Mouse (Mus musculus) CH12.LX (cell line): ENCODE results near the gene Wdr24. TPM values are rescaled to one million over a fixed set of nuclear protein-coding genes. Genes with fewer than 3 reads are reported as not detected.

Experiments used
- DNase-seq: peaks from one replicate; pipeline ENCODE4 v3.0.0-alpha.2; 2013; ENCODE audit errors: extremely low read depth
- H3K27ac ChIP-seq: 2 replicates; pipeline ENCODE4 v1.5.1; 2012; ENCODE audit warnings: low read depth, mild to moderate bottlenecking, control low read depth, moderate library complexity; ENCODE audit not compliant: insufficient read depth
- H3K27me3 ChIP-seq: replicated peaks from 2 replicates; pipeline ENCODE3; 2012; ENCODE audit warnings: inconsistent platforms
- H3K36me3 ChIP-seq, 2 experiments: replicated peaks in 1 of 2; 2 replicates each; pipeline versions ENCODE3 to v1.6.1; 2012; ENCODE audit warnings: inconsistent platforms in 1 of 2, low read length in 1 of 2, mild to moderate bottlenecking in 1 of 2, mixed read lengths in 1 of 2, moderate library complexity in 1 of 2; ENCODE audit not compliant: control insufficient read depth in 1 of 2, insufficient read depth in 1 of 2
- H3K4me1 ChIP-seq, 2 experiments: 2 replicates each; pipeline ENCODE4 v1.6.1; 2012; ENCODE audit warnings: inconsistent platforms in 1 of 2, moderate library complexity in 1 of 2; ENCODE audit not compliant: insufficient read depth in 2 of 2, control insufficient read depth in 1 of 2
- H3K4me2 ChIP-seq: 2 replicates; pipeline ENCODE4 v1.6.1; 2012; ENCODE audit warnings: low read depth, mild to moderate bottlenecking, control low read depth; ENCODE audit not compliant: poor library complexity, insufficient read depth, severe bottlenecking
- H3K4me3 ChIP-seq, 3 experiments: fragments of 150-350 bp in 1 of 3; sonication (generic) in 1 of 3; replicated peaks in 1 of 3; 2 replicates each; pipeline versions ENCODE3 to v1.5.1; 2011 to 2012; ENCODE audit warnings: low read depth in 2 of 3, low read length in 2 of 3, mild to moderate bottlenecking in 2 of 3, moderate library complexity in 2 of 3, control low read depth in 1 of 3, improper control_type of control experiment in 1 of 3, inconsistent platforms in 1 of 3, mixed read lengths in 1 of 3; ENCODE audit not compliant: poor library complexity in 1 of 3
- H3K79me2 ChIP-seq: replicated peaks from 2 replicates; pipeline ENCODE4 v1.6.1; 2012; ENCODE audit warnings: mild to moderate bottlenecking, moderate library complexity; ENCODE audit not compliant: control insufficient read depth, poor library complexity, insufficient read depth, severe bottlenecking; ENCODE audit errors: extremely low read depth
- H3K9ac ChIP-seq: 2 replicates; pipeline ENCODE4 v1.6.1; 2012; ENCODE audit warnings: low read depth, mild to moderate bottlenecking, control low read depth, moderate library complexity; ENCODE audit not compliant: insufficient read depth
- H3K9me3 ChIP-seq: replicated peaks from 2 replicates; pipeline ENCODE3; 2012; ENCODE audit warnings: low read length, inconsistent platforms, mixed read lengths
- BHLHE40 ChIP-seq: IDR thresholded peaks from 2 replicates; pipeline ENCODE4 v1.6.1; 2011; ENCODE audit warnings: mild to moderate bottlenecking, low read depth, low read length, improper control_type of control experiment
- CHD1 ChIP-seq: IDR thresholded peaks from 2 replicates; pipeline ENCODE4 v1.6.1; 2012; ENCODE audit warnings: low read depth, low read length, improper control_type of control experiment, inconsistent platforms
- CHD2 ChIP-seq: IDR thresholded peaks from 2 replicates; pipeline ENCODE4 v1.6.1; 2011; ENCODE audit warnings: low read length, improper control_type of control experiment
- CTCF ChIP-seq, 2 experiments: IDR thresholded peaks in 1 of 2; conservative IDR thresholded peaks in 1 of 2; 2 replicates each; pipeline ENCODE4 v1.5.1; 2011 to 2012; ENCODE audit warnings: low read depth in 2 of 2, low read length in 2 of 2, improper control_type of control experiment in 1 of 2, inconsistent platforms in 1 of 2, mild to moderate bottlenecking in 1 of 2, moderate library complexity in 1 of 2
- ELF1 ChIP-seq: IDR thresholded peaks from 2 replicates; pipeline ENCODE4 v1.6.1; 2014; ENCODE audit warnings: low read depth, mild to moderate bottlenecking, inconsistent platforms, low read length, improper control_type of control experiment
- GABPA ChIP-seq: IDR thresholded peaks from 2 replicates; pipeline ENCODE4 v1.6.1; 2012; ENCODE audit warnings: low read depth, low read length, improper control_type of control experiment, inconsistent platforms; ENCODE audit not compliant: insufficient replicate concordance
- HCFC1 ChIP-seq: IDR thresholded peaks from 2 replicates; pipeline ENCODE4 v1.6.1; 2012; ENCODE audit warnings: low read depth, mild to moderate bottlenecking, inconsistent platforms, low read length, improper control_type of control experiment
- IRF4 ChIP-seq: IDR thresholded peaks from 2 replicates; pipeline ENCODE4 v1.6.1; 2014; ENCODE audit warnings: low read depth, mild to moderate bottlenecking, inconsistent platforms, low read length, improper control_type of control experiment
- JUN ChIP-seq: IDR thresholded peaks from 2 replicates; pipeline ENCODE4 v1.6.1; 2011; ENCODE audit warnings: low read depth, mild to moderate bottlenecking, low read length, improper control_type of control experiment, moderate library complexity; ENCODE audit not compliant: insufficient read depth
- KAT2A ChIP-seq: IDR thresholded peaks from 2 replicates; pipeline ENCODE4 v1.6.1; 2012; ENCODE audit warnings: low read length, improper control_type of control experiment, inconsistent platforms; ENCODE audit not compliant: insufficient replicate concordance
- MAX ChIP-seq: IDR thresholded peaks from 2 replicates; pipeline ENCODE4 v1.6.1; 2011; ENCODE audit warnings: low read length, improper control_type of control experiment
- MAZ ChIP-seq: IDR thresholded peaks from 2 replicates; pipeline ENCODE4 v1.6.1; 2012; ENCODE audit warnings: low read depth, mild to moderate bottlenecking, inconsistent platforms, low read length, improper control_type of control experiment, moderate library complexity
- MEF2A ChIP-seq: IDR thresholded peaks from 2 replicates; pipeline ENCODE4 v1.6.1; 2014; ENCODE audit warnings: low read depth, mild to moderate bottlenecking, inconsistent platforms, low read length, improper control_type of control experiment, borderline replicate concordance
- MXI1 ChIP-seq: IDR thresholded peaks from 2 replicates; pipeline ENCODE4 v1.6.1; 2011; ENCODE audit warnings: mild to moderate bottlenecking, low read depth, low read length, improper control_type of control experiment
- MYC ChIP-seq: IDR thresholded peaks from 2 replicates; pipeline ENCODE4 v1.6.1; 2011; ENCODE audit warnings: low read depth, mild to moderate bottlenecking, improper control_type of control experiment, low read length
- NELFE ChIP-seq: IDR thresholded peaks from 2 replicates; pipeline ENCODE4 v1.6.1; 2011; ENCODE audit warnings: low read depth, low read length, improper control_type of control experiment
- NRF1 ChIP-seq: IDR thresholded peaks from 2 replicates; pipeline ENCODE4 v1.6.1; 2014; ENCODE audit warnings: low read depth, mild to moderate bottlenecking, inconsistent platforms, low read length, improper control_type of control experiment, moderate library complexity
- POLR2A ChIP-seq: IDR thresholded peaks from 2 replicates; pipeline ENCODE4 v1.6.1; 2011; ENCODE audit warnings: low read depth, mild to moderate bottlenecking, improper control_type of control experiment, low read length
- POLR2AphosphoS2 ChIP-seq: IDR thresholded peaks from 2 replicates; pipeline ENCODE4 v1.6.1; 2011; ENCODE audit warnings: low read depth, low read length, improper control_type of control experiment
- RAD21 ChIP-seq: IDR thresholded peaks from 2 replicates; pipeline ENCODE4 v1.6.1; 2011; ENCODE audit warnings: low read depth, mild to moderate bottlenecking, low read length, improper control_type of control experiment, moderate library complexity
- RCOR1 ChIP-seq: conservative IDR thresholded peaks from 2 replicates; pipeline ENCODE4 v1.6.1; 2012; ENCODE audit warnings: low read depth, mild to moderate bottlenecking, inconsistent platforms, low read length, improper control_type of control experiment
- SIN3A ChIP-seq: IDR thresholded peaks from 2 replicates; pipeline ENCODE4 v1.6.1; 2012; ENCODE audit warnings: low read length, improper control_type of control experiment, inconsistent platforms
- TBP ChIP-seq: conservative IDR thresholded peaks from 2 replicates; pipeline ENCODE4 v1.6.1; 2011; ENCODE audit warnings: low read depth, low read length, improper control_type of control experiment
- TCF12 ChIP-seq: IDR thresholded peaks from 2 replicates; pipeline ENCODE4 v1.6.1; 2014; ENCODE audit warnings: low read depth, mild to moderate bottlenecking, inconsistent platforms, low read length, improper control_type of control experiment
- UBTF ChIP-seq: IDR thresholded peaks from 2 replicates; pipeline ENCODE4 v1.6.1; 2012; ENCODE audit warnings: low read depth, mild to moderate bottlenecking, inconsistent platforms, low read length, improper control_type of control experiment, moderate library complexity
- ZC3H11A ChIP-seq: IDR thresholded peaks from 2 replicates; pipeline ENCODE4 v1.6.1; 2012; ENCODE audit warnings: low read depth, mild to moderate bottlenecking, inconsistent platforms, low read length, improper control_type of control experiment
- ZKSCAN1 ChIP-seq: IDR thresholded peaks from 2 replicates; pipeline ENCODE4 v1.6.1; 2012; ENCODE audit warnings: low read depth, inconsistent platforms, low read length, improper control_type of control experiment, borderline replicate concordance
- ZMIZ1 ChIP-seq: IDR thresholded peaks from 2 replicates; pipeline ENCODE4 v1.6.1; 2012; ENCODE audit warnings: low read depth, mild to moderate bottlenecking, inconsistent platforms, low read length, improper control_type of control experiment
- dilution Hi-C: fragments of 300-500 bp; cut with MboI; formaldehyde crosslinking; loops from 2 replicates; pipeline ENCODE4 v1.14.3; 2020; ENCODE audit warnings: low sequenced_read_pairs; ENCODE audit not compliant: extremely low pct_unique_long_range_greater_than_20kb, extremely low pct_ligation_motif_present
- in situ Hi-C: fragments of 300-500 bp; cut with MboI; formaldehyde crosslinking; loops from 3 replicates; pipeline ENCODE4 v1.14.3; 2019; ENCODE audit warnings: low sequenced_read_pairs, low pct_ligation_motif_present, low pct_unique_long_range_greater_than_20kb, mixed read lengths
- polyA plus RNA-seq: library from polyadenylated mRNA; unstranded; fragments of >175 nt; gene quantifications from 2 replicates; pipeline ENCODE4 v1.2.1, GENCODE M21; 2012; ENCODE audit warnings: low read depth; ENCODE audit not compliant: insufficient read length
- total RNA-seq, 2 experiments: library from RNA; depleted of rRNA; stranded (reverse); fragments of 300-350 nt in 1 of 2; fragments of >200 nt in 1 of 2; gene quantifications; 2 replicates each; pipeline ENCODE4 v1.2.3; 2012 to 2014

Gene Wdr24
- total and polyA plus RNA-seq, 3 experiments: 20.4 to 28.6 (median 20.9) TPM

DNA sequence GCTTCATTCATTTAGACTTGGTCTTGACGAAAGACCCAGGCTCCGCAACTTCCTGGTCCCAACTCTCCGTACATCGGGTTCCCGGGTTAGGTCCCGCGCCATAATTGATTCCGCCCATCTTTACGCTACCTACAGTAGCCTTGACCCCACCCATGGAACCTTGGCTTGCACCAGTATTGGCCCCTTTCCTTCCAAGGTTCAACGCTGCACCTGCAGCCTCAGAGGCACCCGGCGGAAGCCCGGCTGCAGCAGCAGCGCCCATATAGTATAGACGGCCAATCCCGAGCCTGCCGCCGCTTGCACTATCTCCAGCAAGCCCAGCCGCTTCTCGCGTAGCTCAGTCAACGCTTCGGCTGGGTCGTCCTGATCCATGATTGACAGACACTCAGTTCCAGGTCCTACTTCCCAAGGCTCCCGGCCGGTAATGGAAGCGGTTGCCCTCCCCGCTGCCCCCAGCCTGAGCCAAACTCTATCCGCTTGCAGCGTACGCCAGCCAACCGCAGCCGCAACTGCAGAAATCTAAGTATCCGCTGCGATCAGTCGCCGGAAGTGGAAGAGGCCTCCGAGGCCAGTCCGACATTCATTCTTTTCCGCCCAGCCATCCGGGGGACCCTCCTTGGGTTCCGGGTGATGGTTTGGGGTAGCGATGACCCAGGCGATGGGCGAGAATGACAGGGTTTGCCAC, 31.4 kb upstream of the Wdr24 start:
- DNase-seq: peak; percentile 84
- H3K27ac ChIP-seq: peak overlapping the region; percentile 67
- in situ Hi-C loops: loop anchor here (10.0 kb wide), 1 partner anchor 57 kb away; the partner anchor contains the start of gene Mslnl
- dilution Hi-C loops: no loop called here
- H3K36me3 ChIP-seq: peaks cover 17 to 44% of the 10 kb centered on the region in 2 experiments
- TF ChIP-seq SIN3A (peak; percentile 94; the same call in 1 of the 2 replicates), GABPA (peak; percentile 24; the same call in 1 of the 2 replicates), ZMIZ1 (peak; percentile 85), JUN (no peak), MEF2A (peak; percentile 60; the same call in 1 of the 2 replicates), RAD21 (no peak), NRF1 (peak; percentile 46), BHLHE40 (no peak), HCFC1 (peak; percentile 92), ZKSCAN1 (peak; percentile 20; the same call in 1 of the 2 replicates), POLR2A (peak; percentile 79), RCOR1 (peak; percentile 84), CHD1 (no peak), ZC3H11A (no peak), TBP (peak; percentile 63; the same call in 1 of the 2 replicates), KAT2A (peak; percentile 83; the same call in 1 of the 2 replicates), CTCF (conservative IDR thresholded peaks at IDR 0.05 in 1 of 2, IDR thresholded peaks at IDR 0.05 in 1 of 2; ENCODE audit: low read depth in 2 of 2, low read length in 2 of 2) (no peak), CHD2 (peak; percentile 81), POLR2AphosphoS2 (0 out of 2 replicates have a peak, but pooled peaks have one; percentile 36), UBTF (peak; percentile 23; the same call in 1 of the 2 replicates), MYC (0 out of 2 replicates have a peak, but pooled peaks have one; percentile 12), IRF4 (peak; percentile 79), NELFE (0 out of 2 replicates have a peak, but pooled peaks have one; percentile 76), ELF1 (peak; percentile 77), MAZ (peak; percentile 74; the same call in 1 of the 2 replicates), TCF12 (peak; percentile 86), MAX (peak; percentile 55; the same call in 1 of the 2 replicates), MXI1 (peak; percentile 83)
- H3K27me3 ChIP-seq: no peaks in the 10 kb centered on the region
- H3K9me3 ChIP-seq: no peaks in the 10 kb centered on the region
- peaks cover 14 to 29% of the 10 kb centered on the region in 2 experiments for H3K4me1 ChIP-seq
- H3K4me3 ChIP-seq: peak overlapping the region; percentile 67 to 83 (median 76)
- 0 out of 2 replicates have a peak, but pooled peaks cover 3% of the 10 kb centered on the region for H3K79me2 ChIP-seq
- peak overlapping the region; percentile 71; the same call in 1 of the 2 replicates for H3K4me2 ChIP-seq
- H3K9ac ChIP-seq: peak overlapping the region; percentile 42
